Mouse (Mus musculus) cortical plate, adult 2 months (tissue): ENCODE measurements at regions not wholly inside any gene's neighbourhood (a gene's known extent, or its start where the extent isn't known, plus 50 kb on each side); places are given as distances from the start of the nearest gene placed in this dataset.

Source experiments
- CTCF ChIP-seq: fragments of 200-500 bp; IDR thresholded peaks from 2 replicates; pipeline ENCODE4 v1.5.1; 2011; ENCODE audit warnings: mild to moderate bottlenecking, control low read depth, low read length; ENCODE audit not compliant: insufficient read depth; ENCODE audit errors: extremely low read depth
- POLR2A ChIP-seq: fragments of 200-500 bp; IDR thresholded peaks from 2 replicates; pipeline ENCODE4 v1.6.1; 2011; ENCODE audit warnings: mild to moderate bottlenecking, low read length, control low read depth; ENCODE audit not compliant: insufficient read depth; ENCODE audit errors: extremely low read depth

DNA sequence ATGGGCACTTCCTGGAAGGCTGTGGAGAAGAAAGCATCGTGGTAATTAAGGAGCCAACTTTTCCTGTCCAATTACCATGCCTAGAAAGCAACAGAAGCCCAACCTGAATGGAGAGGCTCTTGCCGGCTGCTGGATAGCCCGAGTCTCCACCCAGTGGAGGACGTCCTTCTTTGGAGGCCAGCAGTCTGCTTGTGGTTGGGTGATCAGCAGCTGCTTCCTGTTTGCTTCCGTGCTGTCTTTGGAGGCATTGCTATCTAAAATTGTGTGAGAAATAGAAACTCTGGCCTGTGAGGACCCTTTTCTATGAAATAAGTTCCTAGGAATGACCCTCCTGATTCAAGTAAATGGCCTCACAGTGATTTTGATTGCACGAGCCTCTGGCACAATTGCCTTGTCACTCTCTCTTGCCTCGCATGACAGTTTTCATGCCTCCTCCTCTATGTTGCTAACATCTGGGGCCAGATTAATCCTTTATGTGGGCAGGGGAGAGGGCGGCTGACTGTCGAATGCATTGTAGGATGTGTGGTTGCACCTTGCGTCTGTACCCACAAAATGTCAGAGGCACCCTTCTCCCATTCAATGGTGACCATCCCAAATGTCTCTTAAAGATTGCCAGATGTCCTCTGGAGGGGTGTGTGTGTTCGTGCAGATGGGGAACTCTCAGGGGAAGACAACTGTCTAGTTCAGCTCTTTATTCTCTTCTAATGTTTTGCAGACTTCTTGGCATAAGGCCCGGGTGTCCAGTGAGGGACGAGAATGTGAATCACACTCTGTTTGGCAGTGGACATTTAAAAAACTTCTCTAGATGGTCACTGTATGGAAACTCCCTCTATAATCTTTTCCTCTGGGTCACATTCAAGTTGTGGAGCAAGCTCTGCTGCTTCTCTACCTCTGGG, 374.6 kb downstream of the Gm49356 start:
- no peak for TF ChIP-seq POLR2A
- TF ChIP-seq CTCF: no peak
